Mouse (Mus musculus) lung, embryonic 16.5 days (tissue): ENCODE data around the gene Grin2c. TPM values are rescaled to one million over a fixed set of nuclear protein-coding genes. Genes with fewer than 3 reads are reported as not detected.

Source experiments
- ATAC-seq: fragments of 200-750 bp; cut with Nextera tagmentation; 2 replicates; pipeline ENCODE4 v1.8.0; 2017; ENCODE audit warnings: low read depth, mild to moderate bottlenecking, moderate library complexity
- H3K27ac ChIP-seq: fragments of 300-500 bp; sonication (generic); 2 replicates; pipeline ENCODE4 v1.5.1; 2014; ENCODE audit warnings: mild to moderate bottlenecking, control low read depth, low read length
- H3K27me3 ChIP-seq: fragments of 300-500 bp; sonication (generic); 2 replicates; pipeline ENCODE4 v1.6.1; 2014; ENCODE audit warnings: low read depth, low read length, mixed read lengths; ENCODE audit not compliant: control insufficient read depth, insufficient read depth
- H3K36me3 ChIP-seq: fragments of 300-500 bp; sonication (generic); 2 replicates; pipeline ENCODE4 v1.6.1; 2014; ENCODE audit warnings: low read length; ENCODE audit not compliant: control insufficient read depth, insufficient read depth
- H3K4me1 ChIP-seq: fragments of 300-500 bp; sonication (generic); replicated peaks from 2 replicates; pipeline ENCODE4 v1.6.1; 2014; ENCODE audit warnings: low read length, mixed read lengths; ENCODE audit not compliant: control insufficient read depth, insufficient read depth
- H3K4me2 ChIP-seq: fragments of 300-500 bp; sonication (generic); 2 replicates; pipeline ENCODE4 v1.6.1; 2014; ENCODE audit warnings: low read depth, low read length, control low read depth
- H3K4me3 ChIP-seq: fragments of 300-500 bp; sonication (generic); 2 replicates; pipeline ENCODE4 v1.5.1; 2014; ENCODE audit warnings: mild to moderate bottlenecking, low read length, control low read depth
- H3K9ac ChIP-seq: fragments of 300-500 bp; sonication (generic); 2 replicates; pipeline ENCODE4 v1.6.1; 2014; ENCODE audit warnings: low read length, control low read depth
- H3K9me3 ChIP-seq: fragments of 300-500 bp; sonication (generic); 2 replicates; pipeline ENCODE4 v1.6.1; 2016; ENCODE audit warnings: low read length; ENCODE audit not compliant: control insufficient read depth
- WGBS: fragments of 180-500 bp; shearing (Covaris S2); extraction: QIAGEN DNeasy Blood & Tissue Kit; methylation state at CpG from one replicate; pipeline ENCODE4 v1.1.7; 2014; 5-methylcytosine and 5-hydroxymethylcytosine counted together
- polyA plus RNA-seq: library from polyadenylated mRNA; unstranded; fragments of >200 nt; fragmentation: Nextera tagmentation; extraction: Ambion mirVana; gene quantifications from 2 replicates; pipeline ENCODE4 v1.2.1, GENCODE M21; 2015

The Grin2c gene
- polyA plus RNA-seq, 1 experiment from 2014 or later = 0.06 TPM

- no peaks in the 10 kb centered on the region for H3K36me3 ChIP-seq
- 15% methylated on average over 4 of the region's 4 CpGs for WGBS
- no peaks in the 10 kb centered on the region for H3K9me3 ChIP-seq
- ATAC-seq = peak; percentile 64
- no peak overlapping the region for H3K4me2 ChIP-seq
- H3K4me3 ChIP-seq = no peak overlapping the region
- H3K27me3 ChIP-seq = peaks cover 83% of the 10 kb centered on the region
- peaks cover 11% of the 10 kb centered on the region; the same call in 1 of the 2 replicates for H3K4me1 ChIP-seq
- H3K27ac ChIP-seq = no peak overlapping the region
- H3K9ac ChIP-seq = no peak overlapping the region
Measured at GRCm38 (mm10) chr11:115259134-115259533, 7.9 kb downstream of the Grin2c start.

DNA sequence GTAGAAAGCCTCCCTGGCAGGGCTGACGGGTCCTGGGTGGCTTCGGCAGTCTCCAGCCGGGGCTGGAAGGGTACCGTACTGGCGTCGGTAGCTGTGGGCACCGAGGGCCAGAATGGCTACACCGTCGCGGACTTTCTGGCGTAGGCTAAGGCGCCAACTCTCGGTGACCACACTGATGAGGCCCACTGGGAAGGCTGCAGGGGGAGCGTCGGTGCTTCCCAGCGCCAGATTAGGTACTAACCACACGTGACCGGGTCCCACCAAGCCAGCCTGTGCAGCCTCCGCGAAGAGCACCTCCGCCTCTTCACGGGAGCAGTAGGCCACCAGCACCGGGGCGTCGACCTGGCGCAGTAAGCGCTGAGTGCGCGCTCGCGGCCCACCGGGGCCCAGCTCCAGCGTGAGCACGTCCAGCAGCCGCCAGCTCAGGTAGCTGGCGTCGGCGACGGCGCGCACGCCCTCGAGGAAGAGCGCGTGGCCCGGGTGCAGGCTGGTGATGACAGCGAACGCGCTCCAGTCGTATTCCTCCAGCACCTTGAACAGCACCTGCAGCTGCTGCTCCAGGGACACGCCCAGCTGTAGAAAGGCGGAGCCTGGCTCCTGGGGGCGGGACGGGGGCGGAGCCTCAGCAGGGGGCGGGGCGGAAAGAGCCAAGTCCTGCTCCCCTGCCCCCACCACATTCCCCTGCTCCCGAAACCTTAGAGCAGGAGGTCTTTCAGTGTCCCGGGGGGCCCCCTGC lies 9.1 kb downstream of the Grin2c start:
- Histone ChIP-seq H3K36me3 (no peaks in the 10 kb centered on the region), H3K27me3 (peaks cover 74% of the 10 kb centered on the region), H3K27ac (no peak overlapping the region), H3K9ac (no peak overlapping the region), H3K9me3 (no peaks in the 10 kb centered on the region), H3K4me2 (no peak overlapping the region), H3K4me1 (peaks cover 11% of the 10 kb centered on the region; the same call in 1 of the 2 replicates), H3K4me3 (no peak overlapping the region)
- 15% methylated on average over 59 of the region's 59 CpGs for WGBS
- ATAC-seq = peak; percentile 62; the same call in 1 of the 2 replicates

- no peak for ATAC-seq
- Histone ChIP-seq H3K4me3 (no peak overlapping the region), H3K4me1 (peaks cover 8% of the 10 kb centered on the region), H3K27ac (no peak overlapping the region), H3K27me3 (peaks cover 80% of the 10 kb centered on the region), H3K36me3 (no peaks in the 10 kb centered on the region), H3K9me3 (no peaks in the 10 kb centered on the region), H3K9ac (no peak overlapping the region), H3K4me2 (no peak overlapping the region)
- WGBS = 53% methylated on average over 3 of the region's 3 CpGs
Measured at GRCm38 (mm10) chr11:115251258-115251657, 15.8 kb downstream of the Grin2c start.

GRCm38 (mm10) chr11:115250405-115251090 lies 16.5 kb downstream of the Grin2c start:
- Histone ChIP-seq H3K27me3 (peaks cover 74% of the 10 kb centered on the region), H3K4me2 (peak overlapping the region; percentile 59), H3K9me3 (no peaks in the 10 kb centered on the region), H3K36me3 (no peaks in the 10 kb centered on the region), H3K27ac (no peak overlapping the region), H3K4me3 (peak overlapping the region; percentile 39), H3K4me1 (peaks cover 8% of the 10 kb centered on the region), H3K9ac (0 out of 2 replicates have a peak overlapping the region, but pooled peaks have one; percentile 37)
- ATAC-seq = no peak
- WGBS = 3% methylated on average over 33 of the region's 36 CpGs

- Histone ChIP-seq H3K27ac (no peak overlapping the region), H3K36me3 (no peaks in the 10 kb centered on the region), H3K27me3 (peaks cover 69% of the 10 kb centered on the region), H3K4me3 (peak overlapping the region; percentile 39), H3K4me2 (peak overlapping the region; percentile 59), H3K4me1 (peaks cover 8% of the 10 kb centered on the region), H3K9ac (0 out of 2 replicates have a peak overlapping the region, but pooled peaks have one; percentile 37), H3K9me3 (no peaks in the 10 kb centered on the region)
- WGBS = 3% methylated on average over 62 of the region's 63 CpGs
- no peak for ATAC-seq
Measured at GRCm38 (mm10) chr11:115249721-115250404, 17.2 kb downstream of the Grin2c start.

GRCm38 (mm10) chr11:115247945-115248344 lies 19.1 kb downstream of the Grin2c start:
- Histone ChIP-seq H3K27ac (no peak overlapping the region), H3K27me3 (peaks cover 62% of the 10 kb centered on the region), H3K4me3 (no peak overlapping the region), H3K36me3 (no peaks in the 10 kb centered on the region), H3K4me1 (peaks cover 8% of the 10 kb centered on the region), H3K4me2 (no peak overlapping the region), H3K9me3 (no peaks in the 10 kb centered on the region), H3K9ac (no peak overlapping the region)
- WGBS = 53% methylated on average over 6 of the region's 6 CpGs
- no peak for ATAC-seq

GRCm38 (mm10) chr11:115247240-115247639 lies 19.8 kb downstream of the Grin2c start:
- Histone ChIP-seq H3K9ac (no peak overlapping the region), H3K36me3 (no peaks in the 10 kb centered on the region), H3K27me3 (peaks cover 58% of the 10 kb centered on the region), H3K4me3 (no peak overlapping the region), H3K27ac (no peak overlapping the region), H3K4me2 (no peak overlapping the region), H3K4me1 (peaks cover 8% of the 10 kb centered on the region), H3K9me3 (no peaks in the 10 kb centered on the region)
- 11% methylated on average over 3 of the region's 3 CpGs for WGBS
- no peak for ATAC-seq

- no peak overlapping the region for H3K4me2 ChIP-seq
- H3K4me3 ChIP-seq = no peak overlapping the region
- no peak overlapping the region for H3K9ac ChIP-seq
- H3K27me3 ChIP-seq = peaks cover 51% of the 10 kb centered on the region
- no peak overlapping the region for H3K27ac ChIP-seq
- ATAC-seq = no peak
- WGBS = 65% methylated on average over 8 of the region's 8 CpGs
- H3K4me1 ChIP-seq = peaks cover 8% of the 10 kb centered on the region
- no peaks in the 10 kb centered on the region for H3K36me3 ChIP-seq
- H3K9me3 ChIP-seq = no peaks in the 10 kb centered on the region
Measured at GRCm38 (mm10) chr11:115246386-115246785, 20.7 kb downstream of the Grin2c start.

- H3K4me2 ChIP-seq = no peak overlapping the region
- H3K27me3 ChIP-seq = peaks cover 37% of the 10 kb centered on the region
- H3K9ac ChIP-seq = no peak overlapping the region
- peaks cover 2% of the 10 kb centered on the region; the same call in 1 of the 2 replicates for H3K4me1 ChIP-seq
- no peaks in the 10 kb centered on the region for H3K36me3 ChIP-seq
- no peak overlapping the region for H3K27ac ChIP-seq
- peak; percentile 41 for ATAC-seq
- no peaks in the 10 kb centered on the region for H3K9me3 ChIP-seq
- H3K4me3 ChIP-seq = no peak overlapping the region
- WGBS = 68% methylated on average over 8 of the region's 8 CpGs
Measured at GRCm38 (mm10) chr11:115244840-115245239, 22.2 kb downstream of the Grin2c start.
